Mouse (Mus musculus) granulocyte monocyte progenitor cell, adult 5-6 weeks (primary cell): ENCODE measurements around the gene Gm45808. TPM values are rescaled to one million over a fixed set of nuclear protein-coding genes. Genes with fewer than 3 reads are reported as not detected.
"Not testable (repeated sequence)": the region's sequence is repeated elsewhere in the genome, so short reads cannot be mapped to it uniquely, and the experiment has no call there.

Source experiments
- ATAC-seq: replicated peaks from 2 replicates; pipeline ENCODE4 v1.8.0; 2016; ENCODE audit warnings: mild to moderate bottlenecking, moderate TSS enrichment, inconsistent platforms; ENCODE audit not compliant: poor library complexity, severe bottlenecking
- total RNA-seq, 2 experiments: library from RNA; stranded (forward) in 1 of 2; stranded (reverse) in 1 of 2; fragments of 200-712, 200-1000 nt in 1 of 2; fragments of >200 nt in 1 of 2; fragmentation: Nextera tagmentation in 1 of 2; gene quantifications; 2 replicates each; pipeline ENCODE4 v1.2.3; 2014 to 2017

Gm45808 gene
- total RNA-seq, 2 experiments from 2014 or later: not detected

DNA sequence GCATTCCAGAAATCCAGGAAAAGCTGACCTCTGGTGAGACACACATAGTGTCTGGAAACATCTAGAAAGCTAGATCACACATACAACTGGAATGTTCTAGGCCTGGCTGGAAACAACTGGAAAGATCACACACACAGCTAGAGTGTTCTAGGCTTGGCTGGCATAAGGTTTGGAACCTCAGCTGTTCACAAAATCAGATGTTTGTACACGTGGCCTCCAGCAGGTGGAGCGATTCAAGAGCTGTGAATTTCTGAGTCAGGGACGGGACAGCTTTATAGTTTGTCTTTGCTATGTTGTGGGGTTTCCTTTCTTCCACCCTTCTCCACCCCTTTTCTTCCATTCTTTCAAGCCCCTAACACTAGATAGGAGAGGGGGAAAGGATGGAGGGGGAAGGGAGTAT, 9.6 kb downstream of the Gm45808 start:
- ATAC-seq: peak; percentile 44

DNA sequence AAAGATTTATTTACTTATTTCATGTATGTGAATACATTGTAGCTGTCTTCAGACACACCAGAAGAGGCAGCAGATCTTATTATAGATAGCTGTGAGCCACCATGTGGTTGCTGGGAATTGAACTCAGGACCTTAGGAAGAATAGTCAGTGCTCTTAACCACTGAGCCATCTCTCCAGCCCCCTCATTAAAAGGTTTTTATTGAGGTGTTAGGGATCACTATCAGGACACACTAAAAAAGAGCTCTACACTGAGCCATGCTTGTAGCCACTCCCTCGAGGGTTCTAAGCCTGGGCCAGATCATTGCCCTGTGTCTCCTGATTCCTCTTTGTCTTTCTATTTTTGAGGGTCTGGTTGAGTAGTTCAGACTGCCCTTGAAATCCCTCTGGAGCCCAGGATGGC, 10.2 kb downstream of the Gm45808 start:
- ATAC-seq: no peak

DNA sequence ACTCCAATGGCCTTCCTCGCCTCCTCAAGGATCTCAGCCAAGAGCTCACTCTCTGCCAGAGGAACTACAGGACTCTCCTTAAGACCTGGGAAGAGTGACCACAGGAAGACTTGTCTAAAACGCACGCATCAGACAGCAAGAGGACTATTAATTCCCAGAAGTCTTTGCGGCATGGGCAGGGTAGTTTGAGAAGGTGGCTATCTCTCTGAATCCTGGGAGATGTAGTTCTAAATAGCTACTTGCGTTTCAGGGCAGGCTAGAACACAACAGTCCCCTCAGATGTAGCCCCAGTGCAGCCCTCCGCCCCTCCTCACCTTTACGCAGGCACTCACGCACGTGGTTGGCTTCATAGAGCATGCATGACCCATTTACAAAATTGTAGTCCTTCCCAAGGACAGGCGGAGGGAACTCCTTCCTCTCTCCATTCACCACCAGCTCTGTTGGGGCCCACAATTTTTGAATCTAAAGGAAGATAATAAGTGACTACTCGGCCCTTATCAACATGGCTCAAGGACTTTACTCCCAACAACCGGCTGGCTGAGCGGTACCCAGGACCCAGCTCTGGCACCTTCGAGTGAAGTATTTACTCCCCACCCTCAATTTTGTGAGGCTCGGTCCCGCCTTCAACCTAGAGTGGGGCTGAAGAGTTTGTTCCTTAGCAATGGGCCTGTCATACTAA, 11.2 kb downstream of the Gm45808 start:
- no peak for ATAC-seq

DNA sequence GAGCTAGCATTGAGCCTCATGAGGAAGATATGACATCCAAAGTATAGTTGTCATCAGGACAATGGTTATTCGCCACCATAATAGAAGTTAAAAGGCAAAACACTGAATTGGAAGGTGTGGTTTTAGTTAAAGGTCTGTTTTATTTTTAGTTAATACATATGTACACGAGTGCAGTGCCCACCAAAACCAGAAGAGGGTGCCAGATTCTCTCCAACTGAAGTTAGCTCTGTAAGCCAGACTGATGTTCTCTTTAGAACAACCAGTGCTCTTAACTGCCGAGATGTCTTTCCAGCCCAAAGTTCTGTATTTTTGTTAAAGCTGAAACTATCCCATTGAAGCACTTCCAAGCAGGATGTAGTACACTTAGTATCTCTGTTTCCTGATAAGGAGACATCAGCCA, 15.7 kb downstream of the Gm45808 start:
- peak; percentile 48 for ATAC-seq

DNA sequence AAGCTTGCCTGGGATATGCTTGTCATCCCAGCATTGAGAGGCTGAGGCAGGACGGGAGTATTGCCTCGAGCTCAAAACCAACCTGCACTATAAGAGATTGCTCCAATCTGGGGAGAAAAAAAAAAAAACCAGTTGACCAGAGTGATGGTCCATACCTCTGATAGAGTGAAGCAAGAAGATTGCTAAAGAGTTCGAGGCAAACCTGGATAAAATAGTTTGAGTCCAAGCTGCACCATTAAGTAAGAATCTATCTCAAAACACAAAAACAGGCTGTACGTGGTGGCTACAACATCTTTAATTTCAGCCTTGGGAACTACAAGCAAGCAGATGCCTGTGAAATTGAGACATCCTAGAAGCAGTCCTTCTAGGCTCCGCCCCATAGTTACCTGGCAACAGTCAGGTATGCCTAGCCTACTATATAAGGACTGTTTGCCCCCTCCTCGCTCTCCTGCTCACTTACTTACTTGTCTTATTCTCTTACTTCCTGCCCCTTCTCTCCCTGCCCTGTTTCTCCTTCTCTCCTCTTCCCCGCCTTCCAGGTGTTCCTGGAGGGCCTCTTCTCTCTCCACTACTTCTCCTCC, 19.4 kb downstream of the Gm45808 start:
- no peak for ATAC-seq

DNA sequence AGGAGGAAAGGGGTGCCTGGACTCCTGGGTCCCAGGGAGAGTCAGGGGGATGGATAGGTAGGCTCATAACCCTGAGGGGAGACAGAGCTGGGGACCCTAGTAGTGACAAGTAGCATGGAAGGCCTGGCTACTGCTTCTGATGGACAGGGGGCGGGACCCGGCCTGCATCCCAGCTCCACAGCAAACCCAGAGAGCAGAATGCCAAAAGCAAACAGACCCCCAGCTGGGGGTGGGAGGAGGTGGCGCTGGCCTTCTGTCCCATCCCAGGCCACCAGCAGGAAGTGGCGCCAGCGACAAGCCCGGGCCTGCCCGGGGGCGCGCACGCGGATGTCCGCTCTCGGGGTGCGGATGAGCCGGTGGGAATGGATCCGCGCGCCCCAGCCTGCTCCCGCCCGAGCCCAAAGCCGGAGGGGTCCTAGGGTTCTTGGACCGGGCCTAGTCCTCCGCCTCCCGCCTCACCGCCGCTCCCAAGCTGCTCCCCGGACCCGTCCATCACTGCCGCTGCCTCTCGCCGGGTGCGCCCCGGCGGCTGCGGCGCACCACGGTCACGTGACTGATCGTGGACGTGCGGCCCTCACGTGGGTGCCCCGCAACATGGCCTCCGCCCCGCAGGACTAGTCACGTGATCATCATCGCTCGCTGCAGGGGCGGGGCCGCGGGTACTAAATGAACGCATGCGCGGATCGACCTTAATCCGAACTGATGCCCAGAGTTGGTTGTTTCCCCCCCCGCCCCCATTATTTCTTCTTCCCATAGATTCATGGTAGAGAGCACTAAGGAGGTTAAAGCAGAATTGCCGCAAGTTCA, 20.1 kb downstream of the Gm45808 start, which contains the start of gene Bax:
TSS of gene Bax (minus strand) at position 616 of the 807 bp plus-strand sequence.
- peak; percentile 81 for ATAC-seq

DNA sequence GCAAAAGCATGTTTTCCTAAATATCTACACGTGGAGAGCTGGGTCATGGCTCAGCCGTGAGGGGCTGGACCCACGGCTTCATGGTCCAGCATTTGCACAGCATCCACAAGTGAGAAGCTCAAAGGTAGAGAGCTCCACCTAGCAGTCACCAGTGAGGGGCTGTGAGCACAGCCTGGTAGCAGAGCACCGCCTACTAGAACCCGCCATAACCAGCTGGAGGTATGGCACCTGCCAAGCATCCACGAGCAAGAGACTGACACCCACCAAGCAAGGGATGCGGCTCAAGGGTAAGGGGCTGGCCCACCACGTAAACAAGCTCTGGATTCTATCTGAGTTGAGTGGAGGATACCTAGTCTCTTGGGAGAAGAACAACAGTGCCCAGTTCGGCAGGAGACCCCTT, 21.1 kb downstream of the Gm45808 start:
- ATAC-seq: no peak

DNA sequence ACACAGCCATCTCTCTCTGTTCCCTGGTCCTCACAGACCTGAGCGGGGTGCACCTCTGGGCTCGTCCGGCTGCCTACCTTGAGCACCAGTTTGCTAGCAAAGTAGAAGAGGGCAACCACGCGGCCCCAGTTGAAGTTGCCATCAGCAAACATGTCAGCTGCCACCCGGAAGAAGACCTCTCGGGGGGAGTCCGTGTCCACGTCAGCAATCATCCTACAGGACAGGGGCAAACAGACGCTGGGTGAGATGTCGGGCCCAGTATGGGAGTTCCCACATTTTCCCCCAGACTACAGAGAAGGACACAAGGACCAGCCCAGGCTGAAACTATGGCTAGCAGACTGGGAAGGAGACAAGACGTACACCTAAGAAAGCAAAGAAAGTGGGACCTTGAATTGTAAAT, 21.5 kb downstream of the Gm45808 start:
- no peak for ATAC-seq

DNA sequence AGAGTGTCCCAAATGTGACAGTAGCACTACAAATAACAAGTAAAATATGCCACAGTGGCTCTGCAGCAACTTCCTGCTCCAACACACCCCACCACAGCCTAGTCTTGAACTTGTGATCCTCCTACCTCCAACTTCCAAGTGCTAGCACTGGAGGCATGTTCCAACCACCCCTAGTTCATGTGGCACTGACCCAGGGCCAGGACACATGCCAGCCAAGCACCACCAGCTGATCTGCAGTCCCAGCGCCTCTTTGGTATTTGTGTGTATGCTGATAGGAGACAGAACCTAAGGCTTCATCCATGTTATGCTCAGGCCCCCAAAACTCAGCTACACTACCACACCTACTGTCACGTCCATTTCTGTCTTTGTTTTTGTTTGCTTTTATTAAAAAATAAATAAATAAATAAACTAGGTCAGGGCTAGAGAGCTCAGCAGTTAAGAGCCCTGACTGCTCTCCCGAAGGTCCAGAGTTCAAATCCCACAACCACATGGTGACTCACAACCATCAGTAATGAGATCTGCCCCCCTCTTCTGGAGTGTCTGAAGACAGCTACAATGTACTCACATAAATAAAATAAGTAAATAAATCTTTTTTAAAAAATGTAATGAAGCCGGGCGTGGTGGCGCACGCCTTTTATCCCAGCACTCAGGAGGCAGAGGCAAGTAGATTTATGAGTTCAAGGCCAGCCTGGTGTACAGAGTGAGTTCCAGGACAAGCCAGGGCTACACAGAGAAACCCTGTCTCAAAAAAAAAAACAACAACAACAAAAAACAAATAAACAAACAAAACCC, 22.4 kb downstream of the Gm45808 start:
- ATAC-seq: no peak

DNA sequence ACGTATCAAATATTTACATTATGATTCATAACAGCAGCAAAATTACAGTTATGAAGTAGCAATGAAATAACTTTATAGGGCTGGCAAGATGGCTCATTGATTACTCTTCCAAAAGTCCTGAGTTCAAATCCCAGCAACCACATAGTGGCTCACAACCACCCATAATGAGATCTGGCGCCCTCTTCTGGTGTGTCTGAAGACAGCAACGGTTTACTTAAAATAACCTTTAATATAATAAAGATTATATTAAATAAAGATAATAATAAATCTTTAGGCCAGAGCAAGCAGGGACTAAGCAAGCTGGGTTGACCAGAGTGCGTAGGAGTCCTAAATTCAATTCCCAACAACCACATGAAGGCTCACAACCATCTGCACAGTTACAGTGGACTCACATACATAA, 23.7 kb downstream of the Gm45808 start:
- not testable (repeated sequence) for ATAC-seq

DNA sequence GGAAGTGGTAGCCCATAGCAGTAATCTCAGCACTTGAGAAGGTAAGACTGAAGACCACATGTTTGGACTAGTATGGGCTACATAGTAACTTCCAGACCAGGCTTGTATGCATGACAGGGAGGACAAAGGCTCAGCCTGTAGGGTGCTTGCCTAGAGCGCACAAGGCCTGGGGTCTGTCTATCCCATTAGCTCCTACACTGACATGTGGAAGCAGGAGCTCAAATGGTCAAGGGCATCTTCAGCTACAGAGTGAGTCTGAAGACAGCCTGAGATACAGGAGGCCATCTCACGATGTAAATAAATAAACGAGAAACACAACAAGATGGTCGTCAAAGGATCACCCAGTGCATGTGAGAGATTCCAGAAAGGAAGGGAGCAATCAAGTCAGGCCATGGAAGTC, 24.3 kb downstream of the Gm45808 start:
- no peak for ATAC-seq

DNA sequence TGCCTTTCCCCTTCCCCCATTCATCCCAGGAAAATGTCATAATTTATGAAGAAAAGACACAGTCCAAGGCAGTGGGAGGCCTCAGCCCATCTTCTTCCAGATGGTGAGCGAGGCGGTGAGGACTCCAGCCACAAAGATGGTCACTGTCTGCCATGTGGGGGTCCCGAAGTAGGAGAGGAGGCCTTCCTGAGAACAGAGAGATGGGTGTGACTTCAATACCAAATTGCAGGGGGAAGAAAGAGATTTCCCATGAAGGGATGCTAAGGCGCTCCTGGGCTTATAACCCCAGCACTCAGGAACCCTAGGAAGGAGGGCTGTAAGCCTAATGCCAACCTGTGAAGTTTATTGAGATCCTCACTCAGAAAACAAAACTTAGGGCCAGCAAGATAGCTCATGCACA, 24.8 kb downstream of the Gm45808 start:
- no peak for ATAC-seq

DNA sequence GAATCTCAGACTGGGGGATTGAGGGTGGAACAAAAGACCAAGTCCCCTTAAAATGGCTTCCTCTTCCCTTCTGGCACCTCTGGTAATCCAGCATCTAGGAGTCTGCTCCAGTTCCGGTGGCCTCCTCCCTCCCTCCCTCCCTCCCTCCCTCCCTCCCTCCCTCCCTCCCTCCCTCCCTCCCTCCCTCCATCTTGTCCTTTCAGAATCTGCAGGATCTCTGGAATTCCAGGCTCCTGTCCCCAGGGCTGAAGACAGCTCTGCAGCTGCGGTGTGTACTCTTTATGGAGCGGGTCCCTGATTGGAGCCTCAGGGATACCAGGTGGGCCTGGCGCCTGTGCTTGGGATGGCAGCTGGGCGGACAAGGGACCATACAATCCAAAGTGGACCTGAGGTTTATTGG, 25.3 kb downstream of the Gm45808 start:
- no peak for ATAC-seq

DNA sequence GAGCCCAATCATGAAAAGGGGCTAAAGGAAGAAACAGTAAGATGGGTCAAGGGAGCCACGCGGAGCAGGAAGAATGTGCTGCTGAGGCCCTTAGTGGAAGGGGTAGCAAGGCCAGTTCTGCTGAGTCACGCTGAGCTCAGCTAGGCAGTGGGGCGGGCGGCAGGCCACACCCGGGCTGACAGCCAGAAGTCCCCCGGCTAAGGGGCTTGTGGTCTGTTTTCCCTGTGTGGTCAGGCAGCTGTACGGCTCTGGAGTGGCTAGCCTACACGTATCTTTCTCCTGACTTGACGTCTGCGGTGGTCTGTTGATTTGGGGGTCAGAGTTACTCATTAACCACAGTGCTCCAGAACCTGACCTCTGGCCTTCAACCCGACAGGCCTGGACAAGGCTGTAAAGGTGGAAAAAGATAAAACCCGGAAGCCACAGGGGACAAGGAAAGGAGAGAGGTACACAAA, 25.7 kb downstream of the Gm45808 start:
- ATAC-seq: peak; percentile 55

DNA sequence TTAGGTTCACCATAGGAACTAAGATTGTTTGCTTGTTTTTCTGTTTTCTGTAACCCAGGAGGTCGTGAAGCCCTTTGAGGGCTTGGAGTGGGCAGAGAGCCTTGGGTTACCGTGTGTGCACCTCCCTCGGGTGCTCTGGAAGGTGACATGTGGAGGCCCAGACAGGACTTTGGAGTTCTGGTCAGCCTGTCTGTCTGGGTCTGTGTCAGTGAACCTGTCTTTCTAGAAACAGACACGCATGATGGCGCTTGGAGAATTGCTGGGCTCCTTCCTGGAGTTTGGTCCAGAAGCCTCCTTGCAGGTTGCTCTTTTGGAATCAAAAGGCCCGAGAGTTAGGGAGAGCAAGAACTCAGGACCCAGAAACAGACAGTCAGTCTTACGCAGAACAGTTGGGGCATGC, 26.2 kb downstream of the Gm45808 start:
- ATAC-seq: no peak

DNA sequence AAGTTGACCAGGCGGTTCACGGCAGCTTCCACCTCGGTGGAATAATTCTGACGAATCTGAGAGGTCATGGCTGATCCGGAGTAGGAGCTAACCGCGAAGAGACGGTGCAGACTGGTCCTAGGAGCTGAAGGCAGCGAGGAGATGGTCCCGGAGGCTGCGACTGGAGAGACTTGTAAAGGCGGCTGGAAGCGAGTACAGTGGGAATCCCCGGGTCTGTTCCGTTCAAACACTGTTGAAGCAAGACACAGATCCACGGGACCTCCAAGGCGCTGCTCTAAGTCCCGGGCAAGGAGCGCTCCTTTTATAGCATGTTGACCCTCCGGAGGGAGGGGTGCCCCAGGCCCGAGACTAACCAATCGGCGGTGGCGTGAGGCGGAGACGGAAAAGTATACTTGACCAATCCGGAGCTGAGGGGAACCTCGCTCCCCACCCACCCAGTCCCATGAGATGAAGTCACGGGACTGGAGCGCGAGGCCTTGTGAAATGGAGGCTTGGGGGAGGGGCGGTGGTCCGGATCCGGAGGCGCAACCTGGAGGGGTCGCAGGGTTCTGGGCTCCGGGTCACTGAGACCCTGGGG, 27.0 kb downstream of the Gm45808 start, which contains the start of gene Ftl1:
TSS of gene Ftl1 (minus strand) at position 321 of the 577 bp plus-strand sequence.
- ATAC-seq: peak; percentile 63

DNA sequence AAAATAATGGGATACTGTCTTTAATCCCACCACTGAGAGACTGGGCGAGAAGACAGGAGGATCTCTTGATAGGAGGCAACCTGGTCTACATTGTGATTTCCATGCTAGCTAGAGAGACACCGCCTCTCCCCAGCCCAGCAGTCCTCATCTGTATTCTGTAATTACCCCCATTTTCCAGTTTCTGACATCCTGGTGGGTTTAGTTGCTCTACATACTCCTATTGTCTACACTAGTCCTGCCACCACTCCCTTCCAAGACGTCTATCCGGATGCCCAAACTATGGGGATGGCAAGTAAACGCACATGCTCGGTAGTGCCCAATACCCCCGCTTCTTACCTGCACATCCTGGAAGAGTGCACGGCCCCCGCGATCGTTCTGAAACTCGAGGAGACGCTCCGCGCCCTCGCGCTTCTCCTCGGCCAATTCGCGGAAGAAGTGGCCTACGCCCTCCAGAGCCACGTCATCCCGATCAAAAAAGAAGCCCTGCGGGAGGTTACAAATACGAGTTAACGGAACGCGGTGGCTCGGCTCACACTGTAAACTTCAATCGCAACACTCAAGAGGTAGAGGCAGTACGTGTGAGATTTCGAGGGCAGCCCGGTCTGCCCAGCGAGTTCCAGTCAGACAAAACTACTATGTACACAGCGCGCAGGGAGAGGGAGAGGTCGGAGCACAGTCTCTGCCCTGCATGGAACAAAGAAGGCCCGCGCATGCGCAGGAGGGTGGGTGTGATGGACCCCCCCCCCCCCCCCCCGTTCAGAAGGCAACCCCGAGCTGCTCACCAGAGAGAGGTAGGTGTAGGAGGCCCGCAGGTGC, 27.7 kb downstream of the Gm45808 start:
- ATAC-seq: peak; percentile 6; the same call in 1 of the 2 replicates

DNA sequence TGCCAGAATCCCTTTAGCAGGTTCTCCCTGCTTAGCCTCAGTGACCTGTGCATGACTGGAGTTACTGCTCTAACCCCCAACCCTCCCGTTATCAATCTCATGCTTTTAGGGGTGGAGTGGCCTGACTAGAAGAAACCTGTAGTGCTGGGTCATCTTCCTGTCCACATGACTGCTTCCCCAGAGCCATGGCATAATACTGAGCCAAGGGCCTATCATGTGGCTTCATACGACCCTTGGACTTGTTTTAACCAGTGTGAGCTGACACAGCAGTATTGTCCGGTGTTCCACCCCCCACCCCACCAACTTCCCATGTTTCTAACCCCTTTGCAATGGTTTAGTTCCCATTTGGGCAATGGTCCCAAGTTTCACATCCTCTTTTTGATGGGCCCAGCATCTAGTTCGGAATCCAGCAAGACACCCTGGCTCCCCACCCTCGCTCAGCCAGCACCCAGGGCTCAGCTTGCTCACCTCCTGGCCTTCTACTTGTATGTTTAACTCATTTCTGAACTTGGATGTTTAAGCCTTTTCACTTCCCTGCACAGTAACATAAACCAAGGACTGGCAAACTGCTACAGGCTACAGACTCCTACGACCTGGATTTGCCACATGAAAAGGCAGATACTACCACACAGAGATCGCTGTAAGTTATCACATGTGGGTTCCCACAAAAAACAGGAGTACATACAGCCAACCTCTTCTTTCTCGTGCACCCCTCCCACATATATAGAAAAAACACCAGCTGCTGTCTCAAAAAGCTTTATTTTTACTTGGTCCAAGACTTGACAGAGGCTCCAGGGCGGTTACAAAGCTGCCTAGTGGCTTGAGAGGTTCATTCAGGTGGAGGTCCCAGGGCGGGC, 29.2 kb downstream of the Gm45808 start:
- peak; percentile 54 for ATAC-seq
